Mouse (Mus musculus) olfactory bulb, adult 2 months (tissue): ENCODE data around the gene Rab7b.

Experiments used
- CTCF ChIP-seq: fragments of 200-500 bp; IDR thresholded peaks from 2 replicates; pipeline ENCODE4 v1.5.1; 2012; ENCODE audit warnings: low read depth, mild to moderate bottlenecking, low read length, moderate library complexity; ENCODE audit not compliant: insufficient read depth
- POLR2A ChIP-seq: fragments of 200-500 bp; IDR thresholded peaks from 2 replicates; pipeline ENCODE4 v1.6.1; 2012; ENCODE audit warnings: mild to moderate bottlenecking, low read depth, low read length, moderate library complexity; ENCODE audit not compliant: insufficient read depth

DNA sequence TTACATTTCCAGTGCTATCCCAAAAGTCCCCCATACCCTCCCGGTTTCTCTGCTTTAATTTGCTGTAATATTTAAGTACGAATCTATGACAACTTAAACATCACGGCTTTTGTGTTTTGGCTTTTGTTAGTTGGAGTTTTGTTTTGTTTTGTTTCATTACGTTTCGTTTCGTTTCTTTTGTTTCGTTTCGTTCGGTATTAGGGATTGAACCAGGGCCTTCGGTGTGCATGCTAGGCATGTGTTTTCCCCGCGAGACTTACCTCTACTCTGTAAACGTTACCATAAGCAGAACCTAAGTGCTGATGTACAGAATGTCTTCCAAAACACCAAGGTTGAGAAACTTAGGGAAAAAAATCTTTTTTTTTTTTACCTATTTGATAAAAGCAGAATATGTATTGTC lies 46.9 kb upstream of the Rab7b start:
- TF ChIP-seq POLR2A: no peak
- no peak for TF ChIP-seq CTCF
